Mouse (Mus musculus) forebrain, embryonic 15.5 days (tissue): ENCODE results near the gene Angptl6. TPM values are rescaled to one million over a fixed set of nuclear protein-coding genes. Genes with fewer than 3 reads are reported as not detected.

ENCODE experiments used
- ATAC-seq: fragments of 200-750 bp; cut with Nextera tagmentation; replicated peaks from 2 replicates; pipeline ENCODE4 v1.8.0; 2017; ENCODE audit warnings: mild to moderate bottlenecking, moderate TSS enrichment, moderate library complexity
- H3K27ac ChIP-seq: fragments of 300-500 bp; sonication (generic); replicated peaks from 2 replicates; pipeline ENCODE4 v1.5.1; 2015; ENCODE audit warnings: mild to moderate bottlenecking, inconsistent platforms
- H3K27me3 ChIP-seq: fragments of 300-500 bp; sonication (generic); 2 replicates; pipeline ENCODE4 v1.6.1; 2015; ENCODE audit warnings: inconsistent platforms
- H3K36me3 ChIP-seq: fragments of 300-500 bp; sonication (generic); 2 replicates; pipeline ENCODE4 v1.6.1; 2015; ENCODE audit warnings: mild to moderate bottlenecking, inconsistent platforms
- H3K4me1 ChIP-seq: fragments of 300-500 bp; sonication (generic); 2 replicates; pipeline ENCODE4 v1.6.1; 2015; ENCODE audit warnings: inconsistent platforms
- H3K4me2 ChIP-seq: fragments of 300-500 bp; sonication (generic); replicated peaks from 2 replicates; pipeline ENCODE4 v1.6.1; 2015; ENCODE audit warnings: mild to moderate bottlenecking, inconsistent platforms
- H3K4me3 ChIP-seq: fragments of 300-500 bp; sonication (generic); 2 replicates; pipeline ENCODE4 v1.5.1; 2015; ENCODE audit warnings: mild to moderate bottlenecking, inconsistent platforms
- H3K9ac ChIP-seq: fragments of 300-500 bp; sonication (generic); replicated peaks from 2 replicates; pipeline ENCODE4 v1.6.1; 2015; ENCODE audit warnings: mild to moderate bottlenecking, inconsistent platforms
- H3K9me3 ChIP-seq: fragments of 300-500 bp; sonication (generic); 2 replicates; pipeline ENCODE4 v1.6.1; 2016; ENCODE audit warnings: inconsistent platforms
- WGBS: fragments of 180-500 bp; shearing (Covaris S2); methylation state at CpG from one replicate; pipeline ENCODE4 v1.1.7; 2015; ENCODE audit warnings: mixed read lengths; 5-methylcytosine and 5-hydroxymethylcytosine counted together
- polyA plus RNA-seq: library from polyadenylated mRNA; unstranded; fragments of >200 nt; fragmentation: Nextera tagmentation; extraction: Ambion mirVana; gene quantifications from 2 replicates; pipeline ENCODE4 v1.2.1, GENCODE M21; 2015

Gene Angptl6
- polyA plus RNA-seq = 15.4 and 15.6 TPM in 2 replicates

- H3K27ac ChIP-seq = peak within 1 kb of the TSS; percentile 94
- peak within 1 kb of the TSS; percentile 72 for H3K9ac ChIP-seq
- H3K4me2 ChIP-seq = peak within 1 kb of the TSS; percentile 62
- H3K27me3 ChIP-seq = no peaks in the 10 kb centered on the region
- H3K9me3 ChIP-seq = no peaks in the 10 kb centered on the region
- 92% methylated on average over 13 of the region's 13 CpGs for WGBS
- no peak for ATAC-seq
- H3K36me3 ChIP-seq = no peaks in the 10 kb centered on the region
- peak within 1 kb of the TSS; percentile 48 for H3K4me3 ChIP-seq
- H3K4me1 ChIP-seq = peaks cover 14% of the 10 kb centered on the region
Measured at GRCm38 (mm10) chr9:20879097-20879792, at the start of gene Angptl6. Angptl6 (minus strand) TSS chr9:20879727.

- peaks cover 99% of the 10 kb centered on the region for H3K36me3 ChIP-seq
- no peaks in the 10 kb centered on the region for H3K27me3 ChIP-seq
- H3K4me2 ChIP-seq = no peak overlapping the region
- 94% methylated on average over 3 of the region's 3 CpGs for WGBS
- H3K4me1 ChIP-seq = no peaks in the 10 kb centered on the region
- no peaks in the 10 kb centered on the region for H3K9me3 ChIP-seq
- ATAC-seq = no peak
- H3K9ac ChIP-seq = no peak overlapping the region
- H3K27ac ChIP-seq = no peak overlapping the region
- H3K4me3 ChIP-seq = no peak overlapping the region
Measured at GRCm38 (mm10) chr9:20923258-20923657, 43.7 kb upstream of the Angptl6 start.

DNA sequence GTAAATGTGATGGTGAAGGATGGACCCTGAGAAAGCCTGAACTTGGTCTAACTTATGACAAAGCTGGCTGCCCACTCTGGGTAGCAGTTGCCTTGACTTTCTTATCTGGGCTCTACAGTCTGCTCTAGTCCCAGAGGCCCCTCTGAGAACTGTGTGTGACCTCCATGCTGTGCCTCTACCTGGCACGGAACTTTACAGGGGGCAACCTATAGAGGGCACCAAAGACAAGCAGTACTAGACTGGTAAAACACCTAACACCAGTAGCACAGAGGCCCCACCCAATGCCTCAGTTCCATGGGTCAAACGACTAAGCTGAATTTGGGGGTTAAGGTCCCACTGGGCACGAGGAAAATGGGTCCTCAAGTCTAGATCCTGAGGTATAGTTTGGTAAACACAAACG is 36.6 kb upstream of the Angptl6 start:
- no peak overlapping the region for H3K4me2 ChIP-seq
- no peaks in the 10 kb centered on the region for H3K4me1 ChIP-seq
- no peak for ATAC-seq
- no peak overlapping the region for H3K4me3 ChIP-seq
- H3K36me3 ChIP-seq = peaks cover 100% of the 10 kb centered on the region
- 84% methylated on average over 4 of the region's 4 CpGs for WGBS
- H3K9ac ChIP-seq = no peak overlapping the region
- H3K27me3 ChIP-seq = no peaks in the 10 kb centered on the region
- H3K27ac ChIP-seq = no peak overlapping the region
- H3K9me3 ChIP-seq = no peaks in the 10 kb centered on the region

DNA sequence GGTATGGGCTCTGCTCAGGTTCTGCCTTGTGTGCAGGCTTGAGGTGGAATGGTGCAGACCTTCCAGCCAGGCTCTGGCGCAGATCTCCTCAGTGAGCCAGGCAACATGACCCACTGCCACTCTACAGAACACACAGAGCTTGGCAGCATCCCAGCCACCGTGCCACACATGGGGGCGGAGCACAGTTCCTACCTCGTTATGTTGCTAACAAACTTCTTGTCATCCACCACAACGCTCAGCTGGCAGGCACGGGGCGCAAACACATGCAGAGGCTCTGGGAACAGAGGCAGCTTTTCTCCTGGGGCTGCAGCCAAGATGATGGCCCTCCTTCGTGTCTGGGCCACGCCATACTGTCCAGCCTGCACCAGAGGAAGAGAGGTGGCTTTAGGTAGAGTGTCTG is 30.4 kb upstream of the Angptl6 start:
- Histone ChIP-seq H3K4me2 (no peak overlapping the region), H3K36me3 (peaks cover 95% of the 10 kb centered on the region)
- WGBS = 72% methylated on average over 9 of the region's 9 CpGs

DNA sequence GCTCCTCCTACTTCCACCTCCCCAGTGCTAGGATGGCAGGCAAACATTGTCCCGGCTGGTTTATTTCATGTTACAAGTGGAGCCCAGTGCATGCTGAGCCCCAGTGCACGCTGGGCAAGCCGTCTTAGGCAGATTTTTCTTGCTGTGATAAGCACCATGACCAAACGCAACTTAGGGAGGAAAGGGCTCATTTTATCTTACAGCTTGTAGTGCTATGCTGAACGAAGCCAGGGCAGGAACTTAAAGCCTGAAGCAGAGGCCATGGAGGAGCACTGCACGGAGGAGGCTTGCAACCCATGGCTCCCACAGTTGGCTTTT is 22.6 kb upstream of the Angptl6 start:
- 48% methylated on average over 6 of the region's 6 CpGs for WGBS
- Histone ChIP-seq H3K9me3 (no peaks in the 10 kb centered on the region), H3K4me2 (no peak overlapping the region), H3K27ac (no peak overlapping the region), H3K27me3 (no peaks in the 10 kb centered on the region), H3K36me3 (peaks cover 19% of the 10 kb centered on the region), H3K4me3 (no peak overlapping the region), H3K4me1 (peaks cover 12% of the 10 kb centered on the region), H3K9ac (no peak overlapping the region)
- no peak for ATAC-seq

More for the DNA sequence above, 30.4 kb upstream of the Angptl6 start:
- Histone ChIP-seq H3K9me3 (no peaks in the 10 kb centered on the region), H3K4me3 (no peak overlapping the region), H3K4me1 (no peaks in the 10 kb centered on the region), H3K27ac (no peak overlapping the region), H3K9ac (no peak overlapping the region), H3K27me3 (no peaks in the 10 kb centered on the region)
- ATAC-seq = no peak

- no peak overlapping the region for H3K4me2 ChIP-seq
- WGBS = 13% methylated on average over 13 of the region's 13 CpGs
- peaks cover 14% of the 10 kb centered on the region for H3K36me3 ChIP-seq
- H3K27ac ChIP-seq = no peak overlapping the region
- H3K9me3 ChIP-seq = no peaks in the 10 kb centered on the region
- no peaks in the 10 kb centered on the region for H3K27me3 ChIP-seq
- no peak for ATAC-seq
- H3K9ac ChIP-seq = no peak overlapping the region; the same call in 1 of the 2 replicates
- H3K4me3 ChIP-seq = no peak overlapping the region
- H3K4me1 ChIP-seq = peaks cover 17% of the 10 kb centered on the region
Measured at GRCm38 (mm10) chr9:20901466-20902173, 22.1 kb upstream of the Angptl6 start.

GRCm38 (mm10) chr9:20898511-20899073 is 19.1 kb upstream of the Angptl6 start, which contains the start of gene Eif3g:
Eif3g (minus strand) TSS chr9:20898623.
- Histone ChIP-seq H3K4me1 (peaks cover 17% of the 10 kb centered on the region), H3K27me3 (no peaks in the 10 kb centered on the region), H3K4me2 (peak within 1 kb of the TSS; percentile 87), H3K9ac (peak within 1 kb of the TSS; percentile 77), H3K36me3 (peaks cover 28% of the 10 kb centered on the region), H3K27ac (peak within 1 kb of the TSS; percentile 51), H3K4me3 (peak within 1 kb of the TSS; percentile 74), H3K9me3 (no peaks in the 10 kb centered on the region)
- peak; percentile 89 for ATAC-seq
- WGBS = 4% methylated on average over 34 of the region's 34 CpGs

- peaks cover 17% of the 10 kb centered on the region for H3K4me1 ChIP-seq
- peak overlapping the region; percentile 51 for H3K27ac ChIP-seq
- 8% methylated on average over 21 of the region's 39 CpGs for WGBS
- no peaks in the 10 kb centered on the region for H3K27me3 ChIP-seq
- ATAC-seq = peak; percentile 57
- peaks cover 34% of the 10 kb centered on the region for H3K36me3 ChIP-seq
- H3K9ac ChIP-seq = peak overlapping the region; percentile 77
- no peaks in the 10 kb centered on the region for H3K9me3 ChIP-seq
- peak overlapping the region; percentile 74 for H3K4me3 ChIP-seq
- H3K4me2 ChIP-seq = peak overlapping the region; percentile 87
Measured at GRCm38 (mm10) chr9:20897736-20898510, 18.4 kb upstream of the Angptl6 start.

DNA sequence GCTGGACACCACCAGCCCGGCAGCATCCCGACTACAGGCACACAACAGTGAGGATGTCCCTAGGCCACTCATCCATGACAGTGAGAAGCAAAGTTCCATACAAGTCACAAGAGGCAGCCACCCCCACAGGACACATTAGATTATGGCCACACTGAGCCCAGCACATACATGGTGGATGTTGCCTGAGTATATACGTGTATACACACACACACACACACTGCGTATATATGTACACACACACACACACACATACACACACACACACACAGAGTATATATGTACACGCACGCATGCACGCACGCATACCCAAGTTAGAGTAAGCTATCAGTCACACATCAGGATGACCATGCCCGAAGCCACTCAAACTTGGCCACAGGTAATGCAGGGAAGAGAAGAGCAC is 15.9 kb upstream of the Angptl6 start:
- no peaks in the 10 kb centered on the region for H3K9me3 ChIP-seq
- no peak overlapping the region for H3K4me2 ChIP-seq
- H3K4me3 ChIP-seq = no peak overlapping the region
- H3K27me3 ChIP-seq = no peaks in the 10 kb centered on the region
- no peak overlapping the region for H3K27ac ChIP-seq
- H3K9ac ChIP-seq = no peak overlapping the region
- H3K4me1 ChIP-seq = peaks cover 17% of the 10 kb centered on the region
- H3K36me3 ChIP-seq = peaks cover 60% of the 10 kb centered on the region
- no peak for ATAC-seq
- WGBS = 96% methylated on average over 9 of the region's 9 CpGs

DNA sequence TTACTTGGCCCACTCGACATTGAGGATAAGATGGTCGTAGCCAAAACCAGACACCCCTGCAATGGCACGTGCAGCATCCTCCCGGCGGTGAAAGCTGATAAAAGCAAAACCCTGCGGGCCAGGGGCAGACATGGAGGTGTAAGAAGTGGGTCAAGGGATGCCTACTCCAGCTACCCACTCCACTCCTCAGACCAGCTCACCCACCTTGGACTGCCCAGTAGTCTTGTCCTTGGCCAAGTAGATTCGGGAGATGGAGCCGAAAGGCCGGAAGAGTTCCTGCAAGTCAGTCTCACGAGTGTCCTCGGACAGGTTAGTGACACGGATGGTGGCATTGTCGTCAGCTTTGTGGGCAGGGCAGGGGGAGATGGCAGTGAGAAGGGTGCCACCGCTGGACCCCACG is 15.1 kb upstream of the Angptl6 start:
- Histone ChIP-seq H3K4me3 (no peak overlapping the region), H3K9ac (no peak overlapping the region), H3K27me3 (no peaks in the 10 kb centered on the region), H3K36me3 (peaks cover 67% of the 10 kb centered on the region), H3K4me1 (peaks cover 17% of the 10 kb centered on the region), H3K4me2 (no peak overlapping the region), H3K9me3 (no peaks in the 10 kb centered on the region), H3K27ac (no peak overlapping the region)
- 94% methylated on average over 15 of the region's 15 CpGs for WGBS
- ATAC-seq = no peak

GRCm38 (mm10) chr9:20893590-20894343 is 14.2 kb upstream of the Angptl6 start:
- Histone ChIP-seq H3K4me1 (peaks cover 23% of the 10 kb centered on the region), H3K9ac (no peak overlapping the region), H3K27me3 (no peaks in the 10 kb centered on the region), H3K36me3 (peaks cover 71% of the 10 kb centered on the region), H3K27ac (no peak overlapping the region), H3K4me2 (no peak overlapping the region), H3K9me3 (no peaks in the 10 kb centered on the region), H3K4me3 (no peak overlapping the region)
- no peak for ATAC-seq
- WGBS = 87% methylated on average over 13 of the region's 13 CpGs
